Mouse (Mus musculus): ENCODE measurements around the gene Naa15.

Gene Naa15

GRCm38 (mm10) chr3:51517467-51517866, 102.5 kb downstream of the Naa15 start:
- DNase-seq (ENCODE audit: low spot score), result no peak

- no peak for DNase-seq (ENCODE audit: low spot score)
These were observed 103.2 kb downstream of the Naa15 start for GRCm38 (mm10) chr3:51517878-51518762.

GRCm38 (mm10) chr3:51518763-51519121, 103.8 kb downstream of the Naa15 start:
- DNase-seq (ENCODE audit: low spot score), result no peak

GRCm38 (mm10) chr3:51521262-51521661, 106.3 kb downstream of the Naa15 start:
- DNase-seq (ENCODE audit: low spot score), result no peak

- DNase-seq (ENCODE audit: low spot score), result no peak
These were observed 110.3 kb downstream of the Naa15 start for GRCm38 (mm10) chr3:51525186-51525785.
